Mouse (Mus musculus): ENCODE results near the gene Prss16.

- TF ChIP-seq CTCF (IDR thresholded peaks at IDR 0.05; ENCODE audit: borderline replicate concordance, extremely low read depth, insufficient read depth, insufficient read length) (no peak), POLR2A (IDR thresholded peaks at IDR 0.05; ENCODE audit: borderline replicate concordance, extremely low read depth, insufficient read depth, insufficient read length, poor library complexity, severe bottlenecking) (no peak)
Measured at GRCm38 (mm10) chr13:22044432-22045155, 35.1 kb upstream of the Prss16 start.

All from brain, embryonic 14.5 days (tissue).